Mouse (Mus musculus): ENCODE results near the gene Crybg3.

The Crybg3 gene

GRCm38 (mm10) chr16:59579237-59579636, 21.5 kb downstream of the Crybg3 start:
- DNase-seq (ENCODE audit: low spot score in 2 of 2): no peak

DNA sequence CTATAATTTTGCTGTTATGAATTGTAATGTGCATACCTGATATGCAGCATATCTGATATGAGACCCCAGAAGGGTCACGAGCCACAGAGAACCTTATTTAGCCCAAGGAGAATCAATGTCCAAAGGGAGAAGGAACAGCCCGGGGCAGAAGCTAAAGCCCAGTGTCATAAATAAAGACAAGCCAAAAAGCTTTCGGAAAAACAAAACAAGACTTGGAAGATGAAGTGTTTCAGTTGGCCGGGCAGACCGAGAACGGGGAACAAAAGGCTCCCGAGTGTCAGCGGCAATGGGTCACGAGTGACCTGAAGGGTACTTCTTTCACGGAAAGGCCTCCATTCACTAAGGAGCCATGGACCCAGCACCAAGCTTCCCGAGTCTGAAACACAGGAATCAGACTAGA, 26.8 kb downstream of the Crybg3 start:
- no peak for DNase-seq (ENCODE audit: low spot score in 2 of 2)

DNA sequence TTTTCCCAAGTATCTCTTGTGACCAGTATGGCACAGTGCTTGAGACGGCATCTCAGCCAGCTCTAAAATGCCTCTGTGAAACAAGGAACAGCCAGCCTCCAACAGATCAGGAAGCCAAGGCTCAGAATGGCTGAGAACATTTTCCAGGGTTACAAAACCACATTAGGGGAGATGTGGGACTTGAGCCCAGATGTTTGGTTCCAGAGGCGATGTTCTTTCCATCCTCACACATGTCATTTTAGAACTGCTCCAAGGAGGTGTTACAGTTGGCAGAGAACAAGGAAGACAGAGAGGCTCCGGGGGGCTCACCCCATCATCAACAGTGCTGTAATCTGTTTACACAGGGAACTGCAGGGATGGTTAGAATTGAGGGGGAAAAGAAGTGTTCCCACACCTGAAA, 28.1 kb downstream of the Crybg3 start:
- DNase-seq (ENCODE audit: low spot score in 2 of 2): no peak

- no peak for DNase-seq (ENCODE audit: low spot score in 2 of 2)
These were observed 30.0 kb downstream of the Crybg3 start for GRCm38 (mm10) chr16:59570807-59571206.

DNA sequence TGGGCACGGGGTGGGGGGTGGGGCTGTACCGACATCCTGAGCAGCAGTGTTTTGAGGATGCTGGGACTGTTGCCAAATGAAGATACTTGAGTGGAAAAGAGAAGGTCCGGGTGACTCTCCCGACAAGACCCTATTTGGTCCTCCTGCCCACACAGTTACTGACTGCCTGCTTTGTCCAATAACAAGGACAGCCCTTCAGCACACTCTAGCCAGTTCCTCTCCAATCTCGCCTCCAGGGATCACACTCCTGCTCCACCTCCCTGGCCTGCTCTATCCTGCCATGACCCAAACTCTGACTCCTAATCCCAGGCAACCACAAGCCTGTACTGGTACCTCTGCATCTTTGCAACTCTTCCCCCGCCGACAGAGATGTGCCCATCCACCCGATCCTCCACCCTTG, 30.9 kb downstream of the Crybg3 start:
- DNase-seq (ENCODE audit: low spot score in 2 of 2): no peak

GRCm38 (mm10) chr16:59567721-59568381, 32.9 kb downstream of the Crybg3 start:
- no peak for DNase-seq (ENCODE audit: low spot score in 2 of 2)

GRCm38 (mm10) chr16:59566437-59566836, 34.3 kb downstream of the Crybg3 start:
- no peak for DNase-seq (ENCODE audit: low spot score in 2 of 2)

- DNase-seq (ENCODE audit: low spot score in 2 of 2): no peak
These were observed 35.1 kb downstream of the Crybg3 start for GRCm38 (mm10) chr16:59565631-59566030.

GRCm38 (mm10) chr16:59564025-59564424, 36.8 kb downstream of the Crybg3 start:
- DNase-seq (ENCODE audit: low spot score in 2 of 2): no peak

GRCm38 (mm10) chr16:59559300-59560200, 41.2 kb downstream of the Crybg3 start:
- no peak for DNase-seq (ENCODE audit: low spot score in 2 of 2)

DNA sequence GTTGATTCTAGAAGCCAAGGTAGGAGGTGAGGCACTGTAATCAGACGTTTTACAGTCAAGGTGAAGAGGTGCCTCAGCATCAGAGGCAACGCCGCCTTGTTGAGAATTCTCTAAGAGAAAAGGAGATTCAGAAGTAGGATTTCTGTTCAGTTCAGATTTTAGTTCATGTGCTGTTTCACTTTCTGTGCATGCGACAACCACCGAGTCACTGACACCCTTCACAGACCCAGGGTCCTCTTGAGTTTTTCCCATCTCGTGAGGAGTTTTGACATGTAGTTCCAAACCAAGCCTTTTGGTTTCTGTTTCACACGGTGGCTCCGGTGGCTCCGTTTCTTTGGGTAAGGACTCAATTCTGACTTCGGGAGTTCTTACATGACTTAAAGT, 41.9 kb downstream of the Crybg3 start:
- no peak for DNase-seq (ENCODE audit: low spot score in 2 of 2)

- no peak for DNase-seq (ENCODE audit: low spot score in 2 of 2)
These were observed 47.2 kb downstream of the Crybg3 start for GRCm38 (mm10) chr16:59553490-59554161.

- no peak for DNase-seq (ENCODE audit: low spot score in 2 of 2)
These were observed 49.3 kb downstream of the Crybg3 start for GRCm38 (mm10) chr16:59551507-59551906.

- DNase-seq (ENCODE audit: low spot score in 2 of 2): no peak
These were observed 51.1 kb downstream of the Crybg3 start for GRCm38 (mm10) chr16:59549631-59550030.

DNA sequence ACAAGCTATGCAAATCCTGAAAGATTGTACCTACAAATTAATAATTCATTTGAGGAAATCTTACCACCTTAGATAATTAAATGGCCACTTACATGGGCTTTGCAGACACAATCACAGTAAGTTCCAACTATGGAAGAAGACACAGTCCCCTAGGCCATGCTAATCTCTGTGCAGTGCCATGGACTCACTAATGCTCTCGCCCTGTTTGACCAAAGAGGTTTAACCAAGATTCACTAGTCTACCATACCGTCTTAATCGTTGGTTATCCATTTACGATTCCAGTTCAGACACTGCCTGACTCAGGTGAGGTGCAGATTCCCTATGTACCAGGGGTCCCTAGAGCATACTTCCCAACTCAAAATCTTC, 52.2 kb downstream of the Crybg3 start:
- no peak for DNase-seq (ENCODE audit: low spot score in 2 of 2)

GRCm38 (mm10) chr16:59547887-59548581, 52.7 kb downstream of the Crybg3 start:
- DNase-seq (ENCODE audit: low spot score in 2 of 2): no peak

GRCm38 (mm10) chr16:59547466-59547865, 53.3 kb downstream of the Crybg3 start:
- DNase-seq (ENCODE audit: low spot score in 2 of 2): no peak

DNA sequence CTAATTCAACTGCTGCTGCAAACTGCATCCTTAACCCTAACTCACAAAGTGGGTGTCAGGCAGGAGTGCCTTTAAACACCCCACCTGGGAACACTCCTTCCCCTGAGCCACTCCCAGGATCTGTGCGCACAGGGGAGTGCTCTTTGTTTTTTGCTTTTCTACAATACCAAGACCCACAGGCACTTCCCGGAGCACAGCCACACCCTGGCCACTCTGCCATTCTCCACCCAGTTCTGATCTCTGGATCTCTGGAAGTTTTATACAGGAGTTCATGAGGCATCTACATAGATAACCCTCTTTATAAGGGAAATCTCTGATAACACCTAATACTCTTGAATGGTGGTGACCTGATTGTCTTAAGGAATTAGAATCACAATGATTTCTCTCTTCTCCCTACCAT, 55.4 kb downstream of the Crybg3 start:
- no peak for DNase-seq (ENCODE audit: low spot score in 2 of 2)

DNA sequence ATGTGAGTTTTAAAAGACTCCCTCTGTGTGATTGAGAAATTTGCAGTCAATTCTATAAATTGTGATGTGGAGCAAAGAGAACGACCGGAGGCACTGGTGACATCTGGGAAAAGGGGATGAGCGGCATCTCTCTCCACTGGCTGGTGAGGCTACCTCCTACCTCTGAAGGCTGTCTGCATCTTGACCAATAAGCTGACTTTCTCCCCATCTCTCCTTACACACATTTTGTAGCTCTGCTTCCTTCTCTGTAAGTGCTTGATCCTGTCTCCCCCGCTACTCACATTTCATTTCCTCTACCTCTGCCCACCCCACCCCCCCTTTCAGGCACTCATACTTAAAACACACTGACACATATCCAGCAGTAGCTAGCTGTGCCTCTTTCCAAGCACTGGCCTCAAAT, 59.4 kb downstream of the Crybg3 start:
- no peak for DNase-seq (ENCODE audit: low spot score in 2 of 2)

- DNase-seq (ENCODE audit: low spot score in 2 of 2): no peak
These were observed 59.8 kb downstream of the Crybg3 start for GRCm38 (mm10) chr16:59540944-59541343.

DNA sequence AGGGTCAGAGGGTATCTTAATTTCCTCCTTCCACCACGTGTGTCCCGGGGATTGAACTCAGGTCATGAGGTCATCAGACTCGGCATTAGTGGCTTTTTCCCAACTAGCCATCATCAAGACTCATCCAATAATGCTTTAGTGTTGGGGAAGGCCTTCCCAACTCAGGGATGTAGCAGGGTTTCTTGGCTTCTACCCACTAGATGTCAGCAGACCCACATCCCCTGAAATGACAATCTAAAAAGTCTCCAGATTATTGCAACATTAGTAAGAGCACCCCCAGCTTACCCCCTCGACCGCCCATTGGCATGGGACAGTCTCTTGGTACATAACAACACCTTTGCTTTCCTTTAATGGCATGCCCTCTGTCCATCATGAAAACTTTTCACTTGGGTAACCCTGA, 65.1 kb downstream of the Crybg3 start:
- no peak for DNase-seq (ENCODE audit: low spot score in 2 of 2)

- DNase-seq (ENCODE audit: low spot score in 2 of 2): no peak
These were observed 66.4 kb downstream of the Crybg3 start for GRCm38 (mm10) chr16:59534349-59534748.
